Mouse (Mus musculus) adipose tissue, adult 10 weeks (tissue): Measurements from ENCODE around the gene Manbal. TPM values are rescaled to one million over a fixed set of nuclear protein-coding genes. Genes with fewer than 3 reads are reported as not detected.

ENCODE experiments used
- polyA plus RNA-seq: library from polyadenylated mRNA; stranded (reverse); fragments of 350-450 nt; fragmentation: Illumina TruSeq; extraction: RNeasy Lipid Tissue Mini Kit (QIAGEN cat#74804); gene quantifications from one replicate; pipeline ENCODE4 v1.2.3, GENCODE M21; 2014; ENCODE audit warnings: low read depth, low replicate concordance

The Manbal gene
- polyA plus RNA-seq = 51.1 TPM

DNA sequence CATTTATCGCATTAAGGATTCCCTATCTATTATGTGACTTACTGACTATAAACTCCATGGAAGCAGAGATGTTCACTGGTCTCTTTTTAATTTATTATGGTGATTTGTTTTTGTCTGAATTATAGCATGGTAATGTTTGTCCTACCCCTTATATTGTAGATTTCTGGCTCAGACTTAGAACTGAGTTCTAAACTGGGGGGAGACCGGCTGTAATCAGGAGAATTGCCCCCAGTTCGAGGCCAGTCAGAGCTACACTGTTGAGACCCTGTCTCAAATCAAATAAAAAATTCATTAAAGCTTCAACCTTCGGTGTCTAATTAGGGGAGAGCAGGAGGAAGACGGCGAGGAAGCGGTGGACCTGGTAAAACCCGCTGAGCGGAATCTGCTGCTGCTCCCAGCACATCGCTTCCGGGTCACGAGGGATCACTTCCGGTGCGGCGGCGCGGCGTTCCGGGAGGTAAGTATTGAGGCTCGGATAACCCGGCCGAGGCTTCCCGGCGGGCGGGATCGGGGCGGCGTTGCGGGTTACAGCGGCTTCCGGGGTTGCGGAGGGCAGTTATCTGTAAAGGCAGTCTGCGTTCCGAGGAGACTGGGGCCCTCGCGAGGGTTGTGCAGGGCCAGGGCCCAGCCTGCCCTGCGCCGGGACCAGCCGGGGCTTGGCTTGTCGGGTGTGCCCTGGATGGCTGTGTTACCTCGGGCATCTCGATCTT is at the start of gene Manbal:
Gene Manbal, plus strand, starts transcription at position 411 of the 710 bp plus-strand sequence.

GRCm38 (mm10) chr2:157347361-157348159 is 19.8 kb upstream of the Manbal start, which contains the start of gene Ghrh:
Gene Ghrh, minus strand, starts transcription at chr2:157347506.

DNA sequence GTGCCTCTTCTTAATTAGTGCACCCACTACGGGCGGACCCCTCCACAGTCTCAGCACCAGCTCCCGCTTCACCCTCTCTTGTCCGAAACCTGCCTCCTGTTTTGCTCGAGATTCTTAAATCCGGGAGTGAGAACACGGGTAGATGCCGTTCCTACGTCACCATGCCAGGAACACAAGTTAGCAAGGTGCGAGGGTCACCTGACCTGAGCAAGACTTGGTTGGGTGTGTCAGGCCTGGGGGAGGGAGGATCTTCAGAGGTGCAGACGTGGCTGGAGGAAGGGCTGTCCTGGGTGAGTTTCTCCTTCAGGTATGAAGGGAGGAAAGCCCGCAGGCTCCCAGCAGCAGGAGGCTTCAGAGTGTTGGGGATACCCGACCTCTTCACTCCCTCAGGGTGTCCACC is 50.8 kb downstream of the Manbal start, which contains the start of gene Src:
Gene Src, plus strand, starts transcription at position 239 of the 400 bp plus-strand sequence.

Other genes starting within 250 kb of the Manbal start
- gene Samhd1, start 232.3 kb upstream of the Manbal start, polyA plus RNA-seq = 47.1 TPM
- gene Rbl1, start 163.1 kb upstream of the Manbal start, polyA plus RNA-seq = 7.3 TPM
- gene Rpn2, start 88.6 kb upstream of the Manbal start, polyA plus RNA-seq = 352 TPM
- 1.6 TPM for gene Mroh8, start 88.0 kb upstream of the Manbal start, polyA plus RNA-seq
- gene Ghrh, start 20.1 kb upstream of the Manbal start, polyA plus RNA-seq = not detected
- 23.5 TPM for gene Src, start 50.9 kb downstream of the Manbal start, polyA plus RNA-seq
- gene Nnat, start 192.5 kb downstream of the Manbal start, polyA plus RNA-seq = 1,213 TPM
- gene Blcap, start 203.7 kb downstream of the Manbal start, polyA plus RNA-seq = 80.5 TPM